In genomic region chr8:84147324-84147766, GRCm38 (mm10) we compare ENCODE assay signal across 7 mouse cellular contexts. TPM values are rescaled to one million over a fixed set of nuclear protein-coding genes. Genes with fewer than 3 reads are reported as not detected.
DNase-seq lines count a peak whose midpoint lies in the region; ATAC-seq lines count a peak whose summit lies in the region.

No protein-coding gene starts in this region.

- peak; percentile 73 for DNase-seq in urinary bladder, postnatal 14 days (ENCODE audit: low spot score)
- no peak for DNase-seq in urinary bladder, postnatal 10 days (ENCODE audit: low spot score)
- DNase-seq in kidney, postnatal 14 days: peak; percentile 60
- peak; percentile 65 for DNase-seq in lung, postnatal 36 days
- DNase-seq in urinary bladder, postnatal 25 days (ENCODE audit: low spot score): peak; percentile 40
- DNase-seq in ovary, postnatal 10 days (ENCODE audit: low spot score): no peak

- peak; percentile 39 for ATAC-seq in erythroid progenitor cell, adult 5-6 weeks (replicated peaks; ENCODE audit: low FRiP score, poor library complexity, severe bottlenecking)

RNA-seq across cellular contexts. Expression of gene Cc2d1a, which starts 0.4 kb away (rescaled TPM):
- total RNA-seq in erythroid progenitor cell, adult 5-6 weeks (2015; ENCODE audit: low replicate concordance): 2.1 and 4.3 TPM in 2 replicates
- 1.3 and 17.9 TPM in 2 replicates for total RNA-seq in erythroid progenitor cell, adult 5-6 weeks (2017; ENCODE audit: low replicate concordance)

RNA-seq across cellular contexts. Expression of gene 4930432K21Rik, which starts 0.5 kb away (rescaled TPM):
- total RNA-seq in erythroid progenitor cell, adult 5-6 weeks (2015; ENCODE audit: low replicate concordance): not detected in 2 replicates
- 0.51 TPM in 1 of 2 replicates, not detected in the other for total RNA-seq in erythroid progenitor cell, adult 5-6 weeks (2017; ENCODE audit: low replicate concordance)

RNA-seq across cellular contexts. Expression of gene Podnl1, which starts 21.6 kb away (rescaled TPM):
- not detected in 2 replicates for total RNA-seq in erythroid progenitor cell, adult 5-6 weeks (2015; ENCODE audit: low replicate concordance)
- 0.13 and 1.1 TPM in 2 replicates for total RNA-seq in erythroid progenitor cell, adult 5-6 weeks (2017; ENCODE audit: low replicate concordance)

RNA-seq across cellular contexts. Expression of gene Nanos3, which starts 37.7 kb away (rescaled TPM):
- not detected in 2 replicates for total RNA-seq in erythroid progenitor cell, adult 5-6 weeks (2015; ENCODE audit: low replicate concordance)
- not detected in 2 replicates for total RNA-seq in erythroid progenitor cell, adult 5-6 weeks (2017; ENCODE audit: low replicate concordance)

RNA-seq across cellular contexts. Expression of gene Dcaf15, which starts 42.8 kb away (rescaled TPM):
- total RNA-seq in erythroid progenitor cell, adult 5-6 weeks (2015; ENCODE audit: low replicate concordance): 8.8 and 17.7 TPM in 2 replicates
- 11.9 and 13.6 TPM in 2 replicates for total RNA-seq in erythroid progenitor cell, adult 5-6 weeks (2017; ENCODE audit: low replicate concordance)

Comparison
In these comparisons a context has a peak if more than half of its experiments do, and no peak if none do; other contexts are left out.
1. DNase-seq: peak in urinary bladder, postnatal 14 days (single experiment), kidney, postnatal 14 days (single experiment), lung, postnatal 36 days (single experiment) and urinary bladder, postnatal 25 days (single experiment); none in urinary bladder, postnatal 10 days (single experiment) and ovary, postnatal 10 days (single experiment).